Mouse (Mus musculus) liver, adult 2 months (tissue): ENCODE measurements around the gene Htr6.

Source experiments
- CTCF ChIP-seq: fragments of 200-500 bp; IDR thresholded peaks from 2 replicates; pipeline ENCODE4 v1.5.1; 2011; ENCODE audit warnings: low read depth, low read length, control low read depth
- POLR2A ChIP-seq: fragments of 200-500 bp; IDR thresholded peaks from 2 replicates; pipeline ENCODE4 v1.6.1; 2011; ENCODE audit warnings: low read length, control low read depth; ENCODE audit not compliant: insufficient read depth; ENCODE audit errors: extremely low read depth

- TF ChIP-seq CTCF (no peak), POLR2A (no peak)
Measured at GRCm38 (mm10) chr4:139078726-139079125, 3.4 kb upstream of the Htr6 start.
